Mouse (Mus musculus) embryo, embryonic 10.5 days (tissue): ENCODE data around the gene Cmip.

Source experiments
- DNase-seq: peaks from one replicate; pipeline ENCODE4 v3.0.0-alpha.2; 2015; ENCODE audit warnings: low spot score

Cmip gene

GRCm38 (mm10) chr8:117378625-117379024 lies 121.8 kb downstream of the Cmip start:
- DNase-seq = no peak

GRCm38 (mm10) chr8:117379131-117379530 lies 122.3 kb downstream of the Cmip start:
- DNase-seq = peak; percentile 45

- no peak for DNase-seq
Measured at GRCm38 (mm10) chr8:117380796-117381195, 123.9 kb downstream of the Cmip start.

- DNase-seq = no peak
Measured at GRCm38 (mm10) chr8:117386142-117386541, 129.3 kb downstream of the Cmip start.

GRCm38 (mm10) chr8:117387642-117388041 lies 130.8 kb downstream of the Cmip start:
- DNase-seq = no peak

GRCm38 (mm10) chr8:117388370-117388769 lies 131.5 kb downstream of the Cmip start:
- DNase-seq = no peak

GRCm38 (mm10) chr8:117393853-117394252 lies 137.0 kb downstream of the Cmip start:
- DNase-seq = no peak

- DNase-seq = no peak
Measured at GRCm38 (mm10) chr8:117395055-117395454, 138.2 kb downstream of the Cmip start.

- no peak for DNase-seq
Measured at GRCm38 (mm10) chr8:117396884-117397283, 140.0 kb downstream of the Cmip start.

GRCm38 (mm10) chr8:117397751-117398150 lies 140.9 kb downstream of the Cmip start:
- no peak for DNase-seq

GRCm38 (mm10) chr8:117399229-117399628 lies 142.4 kb downstream of the Cmip start:
- no peak for DNase-seq

GRCm38 (mm10) chr8:117400820-117401219 lies 144.0 kb downstream of the Cmip start:
- no peak for DNase-seq

GRCm38 (mm10) chr8:117401880-117402279 lies 145.0 kb downstream of the Cmip start:
- no peak for DNase-seq

GRCm38 (mm10) chr8:117402911-117403704 lies 146.2 kb downstream of the Cmip start:
- peak; percentile 40 for DNase-seq

GRCm38 (mm10) chr8:117403705-117404476 lies 147.0 kb downstream of the Cmip start:
- DNase-seq = no peak

- DNase-seq = no peak
Measured at GRCm38 (mm10) chr8:117406081-117406480, 149.2 kb downstream of the Cmip start.

- no peak for DNase-seq
Measured at GRCm38 (mm10) chr8:117408634-117409033, 151.8 kb downstream of the Cmip start.

- DNase-seq = no peak
Measured at GRCm38 (mm10) chr8:117409056-117409455, 152.2 kb downstream of the Cmip start.

- no peak for DNase-seq
Measured at GRCm38 (mm10) chr8:117410391-117410790, 153.5 kb downstream of the Cmip start.

GRCm38 (mm10) chr8:117410901-117411300 lies 154.0 kb downstream of the Cmip start:
- DNase-seq = no peak

GRCm38 (mm10) chr8:117412232-117412631 lies 155.4 kb downstream of the Cmip start:
- DNase-seq = no peak

GRCm38 (mm10) chr8:117417830-117418229 lies 161.0 kb downstream of the Cmip start:
- no peak for DNase-seq

GRCm38 (mm10) chr8:117420841-117421534 lies 164.1 kb downstream of the Cmip start:
- no peak for DNase-seq
